ENCODE assay signal across 17 mouse cellular contexts in the genomic region with DNA sequence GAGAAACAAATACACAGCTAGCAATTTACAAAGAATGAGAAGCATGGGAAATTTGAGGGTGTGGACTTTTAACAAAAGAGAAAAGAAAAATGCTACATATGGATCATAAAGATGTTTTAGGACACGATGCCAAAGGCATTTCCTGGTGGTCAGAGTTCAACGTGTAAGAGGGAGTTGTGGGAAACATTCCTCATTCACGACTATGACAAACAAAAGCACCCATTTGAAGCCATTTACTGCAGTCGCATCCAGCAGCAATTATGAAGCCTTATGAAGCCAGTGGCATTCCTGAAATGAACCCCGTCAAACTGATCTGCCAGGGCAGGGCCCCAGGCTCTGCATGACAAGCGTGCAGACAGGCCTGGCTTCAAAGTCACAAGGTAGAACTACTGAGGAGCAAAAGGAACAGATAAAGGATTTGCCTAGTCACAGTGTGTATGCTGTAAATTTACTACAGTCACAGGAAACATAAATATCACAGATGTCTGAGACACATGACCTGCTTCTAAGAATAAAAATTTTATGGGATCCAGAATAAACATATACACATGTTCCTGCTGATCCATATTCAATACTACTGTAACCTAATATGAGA. TPM values are rescaled to one million over a fixed set of nuclear protein-coding genes. Genes with fewer than 3 reads are reported as not detected.
DNase-seq lines count a peak whose midpoint lies in the region; ATAC-seq and TF ChIP-seq lines count a peak whose summit lies in the region.
"Had no signal": no experiment of that assay in that cellular context is flagged by ENCODE, and none has a peak within 500 bp of the region (broad histone marks: within the 10 kb centered on the region; RNA-seq: fewer than 3 reads in every experiment).

No protein-coding gene starts in this region.

- peaks cover 17% of the 10 kb centered on the region for H3K36me3 ChIP-seq in heart, adult 2 months (ENCODE audit: control insufficient read depth, insufficient read depth, low read length)
- no peaks in the 10 kb centered on the region for H3K36me3 ChIP-seq in stomach, embryonic 15.5 days
- no peaks in the 10 kb centered on the region for H3K36me3 ChIP-seq in stomach, postnatal 0 days (ENCODE audit: control insufficient read depth, insufficient read depth, low read length)
- H3K36me3 ChIP-seq in intestine, embryonic 16.5 days (ENCODE audit: control insufficient read depth, insufficient read depth, low read length) = 0 out of 2 replicates have a peak, but pooled peaks cover 3% of the 10 kb centered on the region
- no peaks in the 10 kb centered on the region for H3K36me3 ChIP-seq in stomach, embryonic 16.5 days (ENCODE audit: control insufficient read depth, insufficient read depth, low read length)
- no peaks in the 10 kb centered on the region for H3K36me3 ChIP-seq in midbrain, embryonic 16.5 days (ENCODE audit: control insufficient read depth, insufficient read depth, low read length)
- H3K36me3 ChIP-seq: embryonic facial prominence, embryonic 12.5 days; lung, embryonic 15.5 days had no signal

- no peak overlapping the region for H3K4me3 ChIP-seq in heart, adult 2 months
- H3K4me3 ChIP-seq in stomach, embryonic 15.5 days (replicated peaks) = no peak overlapping the region
- H3K4me3 ChIP-seq in stomach, postnatal 0 days (ENCODE audit: low read depth, low read length) = no peak overlapping the region
- no peak overlapping the region for H3K4me3 ChIP-seq in intestine, embryonic 16.5 days (ENCODE audit: low read length)
- H3K4me3 ChIP-seq in stomach, embryonic 16.5 days (replicated peaks; ENCODE audit: low read length) = no peak overlapping the region
- no peak overlapping the region for H3K4me3 ChIP-seq in midbrain, embryonic 16.5 days (ENCODE audit: low read depth, low read length)
- H3K4me3 ChIP-seq: embryonic facial prominence, embryonic 12.5 days; lung, embryonic 15.5 days had no signal

- peak overlapping the region; percentile 40 for H3K27ac ChIP-seq in heart, adult 2 months
- no peak overlapping the region for H3K27ac ChIP-seq in stomach, embryonic 15.5 days
- H3K27ac ChIP-seq in stomach, postnatal 0 days (replicated peaks) = no peak overlapping the region
- H3K27ac ChIP-seq in intestine, embryonic 16.5 days (ENCODE audit: low read length) = peak overlapping the region; percentile 63
- H3K27ac ChIP-seq in stomach, embryonic 16.5 days (ENCODE audit: low read length) = no peak overlapping the region
- no peak overlapping the region for H3K27ac ChIP-seq in midbrain, embryonic 16.5 days (ENCODE audit: low read length)
- H3K27ac ChIP-seq: embryonic facial prominence, embryonic 12.5 days; lung, embryonic 15.5 days had no signal

- no peak overlapping the region for H3K9ac ChIP-seq in heart, adult 2 months (ENCODE audit: low read depth, low read length)
- no peak overlapping the region for H3K9ac ChIP-seq in stomach, embryonic 15.5 days
- H3K9ac ChIP-seq in stomach, postnatal 0 days (ENCODE audit: low read length) = no peak overlapping the region
- H3K9ac ChIP-seq in intestine, embryonic 16.5 days (ENCODE audit: low read depth, low read length) = no peak overlapping the region
- no peak overlapping the region for H3K9ac ChIP-seq in stomach, embryonic 16.5 days (ENCODE audit: low read length)
- H3K9ac ChIP-seq in midbrain, embryonic 16.5 days (ENCODE audit: low read depth, low read length) = no peak overlapping the region
- H3K9ac ChIP-seq: embryonic facial prominence, embryonic 12.5 days; lung, embryonic 15.5 days had no signal

- 21% methylated on average over 6 of the region's 6 CpGs for WGBS in heart, adult 2 months
- 39% methylated on average over 6 of the region's 6 CpGs for WGBS in stomach, embryonic 15.5 days
- 28% methylated on average over 6 of the region's 6 CpGs for WGBS in stomach, postnatal 0 days
- 31% methylated on average over 6 of the region's 6 CpGs for WGBS in intestine, embryonic 16.5 days
- WGBS in stomach, embryonic 16.5 days = 37% methylated on average over 6 of the region's 6 CpGs
- WGBS in midbrain, embryonic 16.5 days = 78% methylated on average over 6 of the region's 6 CpGs

- ATAC-seq in stomach, embryonic 15.5 days (ENCODE audit: insufficient read depth, low FRiP score, low read depth) = peak; percentile 27; the same call in 1 of the 2 replicates
- no peak for ATAC-seq in stomach, postnatal 0 days (ENCODE audit: low FRiP score, low TSS enrichment)
- peak; percentile 89 for ATAC-seq in intestine, embryonic 16.5 days
- ATAC-seq in stomach, embryonic 16.5 days (ENCODE audit: insufficient read depth, low FRiP score) = 0 out of 2 replicates have a peak, but pooled peaks have one; percentile 47
- ATAC-seq in midbrain, embryonic 16.5 days = no peak
- ATAC-seq: Patski had no signal

- no peak for DNase-seq in heart, adult 2 months
- DNase-seq in heart, postnatal 14 days = no peak
- DNase-seq in stomach, postnatal 0 days (ENCODE audit: low spot score) = no peak
- no peak for DNase-seq in left cerebral cortex, adult 9 months (ENCODE audit: low spot score in 2 of 2)
- DNase-seq: adrenal gland, postnatal 36 days; B cell, adult 2 months; cerebellum, adult 8-10 months; kidney, adult 9 months; layer of hippocampus, postnatal 36 days; thymus, postnatal 25 days had no signal

- H3K27me3 ChIP-seq in heart, adult 2 months (ENCODE audit: control insufficient read depth, insufficient read depth, low read length) = no peaks in the 10 kb centered on the region
- H3K27me3 ChIP-seq in stomach, embryonic 15.5 days (replicated peaks) = no peaks in the 10 kb centered on the region
- no peaks in the 10 kb centered on the region for H3K27me3 ChIP-seq in stomach, postnatal 0 days (ENCODE audit: control insufficient read depth, insufficient read depth, low read length)
- no peaks in the 10 kb centered on the region for H3K27me3 ChIP-seq in intestine, embryonic 16.5 days (replicated peaks; ENCODE audit: control insufficient read depth, insufficient read depth, low read length)
- no peaks in the 10 kb centered on the region for H3K27me3 ChIP-seq in stomach, embryonic 16.5 days (ENCODE audit: control insufficient read depth, insufficient read depth, low read length)
- H3K27me3 ChIP-seq in midbrain, embryonic 16.5 days (ENCODE audit: control insufficient read depth, insufficient read depth, low read depth, low read length) = no peaks in the 10 kb centered on the region
- H3K27me3 ChIP-seq: embryonic facial prominence, embryonic 12.5 days; lung, embryonic 15.5 days; Patski had no signal

- intact Hi-C loops in heart, adult 2 months (cut with DNase I) = no loop called here
- intact Hi-C loops in heart, postnatal 14 days (cut with DNase I) = no loop called here

- no peak for TF ChIP-seq CTCF in heart, adult 2 months (IDR thresholded peaks at IDR 0.05)
- no peak for TF ChIP-seq CTCF in stomach, postnatal 0 days (IDR thresholded peaks at IDR 0.05; ENCODE audit: low read depth)

- H3K79me2 ChIP-seq in heart, adult 2 months (replicated peaks; ENCODE audit: control insufficient read depth, insufficient read depth, low read length) = peaks cover 9% of the 10 kb centered on the region

- H3K9me3 ChIP-seq in stomach, embryonic 15.5 days = no peaks in the 10 kb centered on the region
- no peaks in the 10 kb centered on the region for H3K9me3 ChIP-seq in stomach, postnatal 0 days (ENCODE audit: control insufficient read depth, low read length)
- no peaks in the 10 kb centered on the region for H3K9me3 ChIP-seq in intestine, embryonic 16.5 days (ENCODE audit: control insufficient read depth, low read length)
- no peaks in the 10 kb centered on the region for H3K9me3 ChIP-seq in stomach, embryonic 16.5 days (replicated peaks; ENCODE audit: control insufficient read depth, low read length)
- no peaks in the 10 kb centered on the region for H3K9me3 ChIP-seq in midbrain, embryonic 16.5 days (replicated peaks; ENCODE audit: control insufficient read depth, low read length, poor library complexity, severe bottlenecking)
- H3K9me3 ChIP-seq: embryonic facial prominence, embryonic 12.5 days; lung, embryonic 15.5 days had no signal

- H3K4me1 ChIP-seq in heart, adult 2 months (ENCODE audit: control insufficient read depth, insufficient read depth, low read length) = peaks cover 7% of the 10 kb centered on the region
- H3K4me1 ChIP-seq in stomach, embryonic 15.5 days = no peaks in the 10 kb centered on the region
- H3K4me1 ChIP-seq in stomach, postnatal 0 days (replicated peaks; ENCODE audit: control insufficient read depth, insufficient read depth) = no peaks in the 10 kb centered on the region
- peaks cover 7% of the 10 kb centered on the region for H3K4me1 ChIP-seq in intestine, embryonic 16.5 days (ENCODE audit: control insufficient read depth, insufficient read depth, low read length)
- peaks cover 4% of the 10 kb centered on the region; the same call in 1 of the 2 replicates for H3K4me1 ChIP-seq in stomach, embryonic 16.5 days (ENCODE audit: control insufficient read depth, insufficient read depth, low read length)
- no peaks in the 10 kb centered on the region for H3K4me1 ChIP-seq in midbrain, embryonic 16.5 days (ENCODE audit: control insufficient read depth, insufficient read depth, low read length)
- H3K4me1 ChIP-seq: embryonic facial prominence, embryonic 12.5 days had no signal

- no peak overlapping the region for H3K4me2 ChIP-seq in stomach, embryonic 15.5 days
- no peak overlapping the region for H3K4me2 ChIP-seq in stomach, postnatal 0 days (replicated peaks; ENCODE audit: low read depth)
- H3K4me2 ChIP-seq in intestine, embryonic 16.5 days (ENCODE audit: low read depth, low read length) = no peak overlapping the region
- no peak overlapping the region for H3K4me2 ChIP-seq in stomach, embryonic 16.5 days (ENCODE audit: low read depth, low read length)
- H3K4me2 ChIP-seq in midbrain, embryonic 16.5 days (ENCODE audit: low read length) = no peak overlapping the region
- H3K4me2 ChIP-seq: embryonic facial prominence, embryonic 12.5 days; lung, embryonic 15.5 days had no signal

- TF ChIP-seq POLR2A in heart, adult 2 months (IDR thresholded peaks at IDR 0.05; ENCODE audit: insufficient read depth, low read depth, low read length) = no peak

- no peak for TF ChIP-seq EP300 in heart, adult 2 months (IDR thresholded peaks at IDR 0.05; ENCODE audit: insufficient read depth, low read depth, low read length)
- TF ChIP-seq EP300 in stomach, postnatal 0 days (optimal IDR thresholded peaks at IDR 0.05) = no peak

RNA-seq across cellular contexts. Expression of a gene that starts 12.4 kb away (rescaled TPM):
- 10 to 100 TPM; 20.3 to 24.2 TPM for total RNA-seq in heart, adult 2 months (2021)
- polyA plus RNA-seq in heart, adult 2 months (2012; rRNA removed) = 6.1 and 11.8 TPM in 2 replicates
- 10 to 100 TPM; 30.1 to 32.2 TPM for total RNA-seq in heart, postnatal 14 days (2021)
- 4.9 and 5.7 TPM in 2 replicates for polyA plus RNA-seq in stomach, embryonic 15.5 days (2015; fragmentation: Nextera tagmentation; extraction: Ambion mirVana)
- polyA plus RNA-seq in stomach, postnatal 0 days (2015; fragmentation: Nextera tagmentation; extraction: Ambion mirVana) = 3.2 and 3.3 TPM in 2 replicates
- polyA plus RNA-seq in intestine, embryonic 16.5 days (2015; fragmentation: Nextera tagmentation; extraction: Ambion mirVana) = 4.7 and 5.3 TPM in 2 replicates
- polyA plus RNA-seq in stomach, embryonic 16.5 days (2015; fragmentation: Nextera tagmentation; extraction: Ambion mirVana) = 6.2 and 6.6 TPM in 2 replicates
- polyA plus RNA-seq in midbrain, embryonic 16.5 days (2015; fragmentation: Nextera tagmentation; extraction: Ambion mirVana) = 5.9 and 6.3 TPM in 2 replicates

Comparison
In these comparisons a context has a peak if more than half of its experiments do, and no peak if none do; other contexts are left out.
1. ATAC-seq: peak in stomach, embryonic 15.5 days (single experiment), intestine, embryonic 16.5 days (single experiment) and stomach, embryonic 16.5 days (single experiment); none in stomach, postnatal 0 days (single experiment) and midbrain, embryonic 16.5 days (single experiment).
2. H3K27ac ChIP-seq: peak in heart, adult 2 months (single experiment) and intestine, embryonic 16.5 days (single experiment); none in stomach, embryonic 15.5 days (single experiment), stomach, postnatal 0 days (single experiment), stomach, embryonic 16.5 days (single experiment) and midbrain, embryonic 16.5 days (single experiment).